Mouse (Mus musculus) liver, embryonic 11.5 days (tissue): ENCODE measurements around the gene Endou. TPM values are rescaled to one million over a fixed set of nuclear protein-coding genes. Genes with fewer than 3 reads are reported as not detected.

Experiments used
- ATAC-seq: fragments of 200-750 bp; cut with Nextera tagmentation; replicated peaks from 2 replicates; pipeline ENCODE4 v1.8.0; 2017; ENCODE audit warnings: moderate number of reproducible peaks, mild to moderate bottlenecking, moderate TSS enrichment, moderate library complexity; ENCODE audit not compliant: low FRiP score
- DNase-seq: peaks from one replicate; pipeline ENCODE4 v3.0.0-alpha.2; 2017; ENCODE audit warnings: low spot score
- H3K27ac ChIP-seq: fragments of 300-500 bp; sonication (generic); 2 replicates; pipeline ENCODE4 v1.5.1; 2014; ENCODE audit warnings: mild to moderate bottlenecking, low read depth, low read length, control low read depth
- H3K27me3 ChIP-seq: fragments of 300-500 bp; sonication (generic); replicated peaks from 2 replicates; pipeline ENCODE4 v1.6.1; 2014; ENCODE audit warnings: low read length, mixed read lengths; ENCODE audit not compliant: control insufficient read depth, insufficient read depth
- H3K36me3 ChIP-seq: fragments of 300-500 bp; sonication (generic); 2 replicates; pipeline ENCODE4 v1.6.1; 2014; ENCODE audit warnings: mild to moderate bottlenecking, low read length, moderate library complexity, mixed read lengths; ENCODE audit not compliant: control insufficient read depth, insufficient read depth
- H3K4me1 ChIP-seq: fragments of 300-500 bp; sonication (generic); replicated peaks from 2 replicates; pipeline ENCODE4 v1.6.1; 2014; ENCODE audit warnings: low read length, mixed read lengths; ENCODE audit not compliant: control insufficient read depth, insufficient read depth
- H3K4me2 ChIP-seq: fragments of 300-500 bp; sonication (generic); 2 replicates; pipeline ENCODE4 v1.6.1; 2014; ENCODE audit warnings: mild to moderate bottlenecking, control low read depth, moderate library complexity
- H3K4me3 ChIP-seq: fragments of 300-500 bp; sonication (generic); 2 replicates; pipeline ENCODE4 v1.5.1; 2014; ENCODE audit warnings: low read depth, low read length, control low read depth
- H3K9ac ChIP-seq: fragments of 300-500 bp; sonication (generic); 2 replicates; pipeline ENCODE4 v1.6.1; 2014; ENCODE audit warnings: low read depth, low read length, control low read depth
- H3K9me3 ChIP-seq: fragments of 300-500 bp; sonication (generic); 2 replicates; pipeline ENCODE4 v1.6.1; 2016; ENCODE audit warnings: low read length, inconsistent platforms, mixed read lengths; ENCODE audit not compliant: control insufficient read depth
- WGBS: fragments of 180-500 bp; shearing (Covaris S2); extraction: QIAGEN DNeasy Blood & Tissue Kit; methylation state at CpG from one replicate; pipeline ENCODE4 v1.1.7; 2014; 5-methylcytosine and 5-hydroxymethylcytosine counted together
- polyA plus RNA-seq: library from polyadenylated mRNA; unstranded; fragments of >200 nt; fragmentation: Nextera tagmentation; extraction: Ambion mirVana; gene quantifications from 2 replicates; pipeline ENCODE4 v1.2.1, GENCODE M21; 2014

Gene Endou
- not detected in 2 replicates for polyA plus RNA-seq

- Histone ChIP-seq H3K9ac (no peak within 1 kb of the TSS), H3K4me2 (no peak within 1 kb of the TSS), H3K36me3 (no peaks in the 10 kb centered on the region), H3K27ac (no peak within 1 kb of the TSS), H3K4me1 (no peaks in the 10 kb centered on the region), H3K27me3 (no peaks in the 10 kb centered on the region), H3K4me3 (no peak within 1 kb of the TSS), H3K9me3 (no peaks in the 10 kb centered on the region)
- no peak for DNase-seq
- 85% methylated on average over 8 of the region's 8 CpGs for WGBS
- ATAC-seq = no peak
Observed at GRCm38 (mm10) chr15:97731111-97731510, at the start of gene Endou. Gene Endou, minus strand, starts transcription at chr15:97731339.

- peaks cover 17% of the 10 kb centered on the region for H3K4me1 ChIP-seq
- 83% methylated on average over 12 of the region's 12 CpGs for WGBS
- no peak overlapping the region for H3K9ac ChIP-seq
- no peaks in the 10 kb centered on the region for H3K36me3 ChIP-seq
- H3K27ac ChIP-seq = no peak overlapping the region
- H3K4me2 ChIP-seq = no peak overlapping the region
- peaks cover 5% of the 10 kb centered on the region for H3K27me3 ChIP-seq
- H3K4me3 ChIP-seq = no peak overlapping the region
- DNase-seq = no peak
- no peak for ATAC-seq
- H3K9me3 ChIP-seq = no peaks in the 10 kb centered on the region
Observed at GRCm38 (mm10) chr15:97780611-97781031, 49.5 kb upstream of the Endou start.

GRCm38 (mm10) chr15:97779576-97779975 lies 48.4 kb upstream of the Endou start:
- no peak overlapping the region for H3K4me3 ChIP-seq
- H3K9ac ChIP-seq = no peak overlapping the region
- no peaks in the 10 kb centered on the region for H3K9me3 ChIP-seq
- peaks cover 12% of the 10 kb centered on the region for H3K4me1 ChIP-seq
- no peaks in the 10 kb centered on the region for H3K36me3 ChIP-seq
- H3K27ac ChIP-seq = no peak overlapping the region
- peaks cover 5% of the 10 kb centered on the region for H3K27me3 ChIP-seq
- no peak for DNase-seq
- ATAC-seq = no peak
- H3K4me2 ChIP-seq = no peak overlapping the region
- WGBS = 84% methylated on average over 1 of the region's 1 CpGs

GRCm38 (mm10) chr15:97778311-97779098 lies 47.4 kb upstream of the Endou start, which contains the start of gene Slc48a1:
Gene Slc48a1, plus strand, starts transcription at chr15:97778520.
- Histone ChIP-seq H3K9ac (no peak within 1 kb of the TSS), H3K27me3 (peaks cover 5% of the 10 kb centered on the region), H3K9me3 (no peaks in the 10 kb centered on the region), H3K27ac (0 out of 2 replicates have a peak within 1 kb of the TSS, but pooled peaks have one; percentile 6), H3K4me2 (no peak within 1 kb of the TSS), H3K4me1 (peaks cover 14% of the 10 kb centered on the region), H3K4me3 (no peak within 1 kb of the TSS), H3K36me3 (no peaks in the 10 kb centered on the region)
- 65% methylated on average over 8 of the region's 8 CpGs for WGBS
- ATAC-seq (no peak), DNase-seq (no peak)

- ATAC-seq (no peak), DNase-seq (no peak)
- peaks cover 13% of the 10 kb centered on the region for H3K4me1 ChIP-seq
- H3K9me3 ChIP-seq = no peaks in the 10 kb centered on the region
- no peaks in the 10 kb centered on the region for H3K36me3 ChIP-seq
- H3K27ac ChIP-seq = no peak overlapping the region
- no peak overlapping the region for H3K4me2 ChIP-seq
- H3K27me3 ChIP-seq = no peaks in the 10 kb centered on the region; the same call in 1 of the 2 replicates
- WGBS = 79% methylated on average over 6 of the region's 6 CpGs
- H3K4me3 ChIP-seq = no peak overlapping the region
- H3K9ac ChIP-seq = no peak overlapping the region
Observed at GRCm38 (mm10) chr15:97776919-97777318, 45.8 kb upstream of the Endou start.

- no peak for DNase-seq
- Histone ChIP-seq H3K36me3 (no peaks in the 10 kb centered on the region), H3K9me3 (no peaks in the 10 kb centered on the region), H3K4me3 (no peak overlapping the region), H3K9ac (no peak overlapping the region), H3K4me2 (no peak overlapping the region), H3K27ac (no peak overlapping the region), H3K4me1 (peaks cover 13% of the 10 kb centered on the region), H3K27me3 (no peaks in the 10 kb centered on the region; the same call in none of the 2 replicates)
- WGBS = 13% methylated on average over 8 of the region's 8 CpGs
- ATAC-seq = peak; percentile 46
Observed at GRCm38 (mm10) chr15:97776514-97776913, 45.4 kb upstream of the Endou start.

GRCm38 (mm10) chr15:97773961-97774370 lies 42.8 kb upstream of the Endou start:
- peak overlapping the region; percentile 47 for H3K27ac ChIP-seq
- WGBS = 53% methylated on average over 5 of the region's 5 CpGs
- H3K4me1 ChIP-seq = peaks cover 13% of the 10 kb centered on the region
- H3K9ac ChIP-seq = no peak overlapping the region
- no peaks in the 10 kb centered on the region for H3K9me3 ChIP-seq
- peaks cover 9% of the 10 kb centered on the region for H3K27me3 ChIP-seq
- H3K36me3 ChIP-seq = no peaks in the 10 kb centered on the region
- no peak overlapping the region for H3K4me2 ChIP-seq
- DNase-seq = no peak
- no peak; the same call in 1 of the 2 replicates for ATAC-seq
- H3K4me3 ChIP-seq = no peak overlapping the region

GRCm38 (mm10) chr15:97773108-97773507 lies 42.0 kb upstream of the Endou start:
- H3K36me3 ChIP-seq = no peaks in the 10 kb centered on the region
- 37% methylated on average over 5 of the region's 5 CpGs for WGBS
- H3K4me3 ChIP-seq = no peak overlapping the region
- H3K27ac ChIP-seq = peak overlapping the region; percentile 47
- no peak overlapping the region for H3K4me2 ChIP-seq
- DNase-seq (no peak), ATAC-seq (no peak)
- peaks cover 16% of the 10 kb centered on the region for H3K27me3 ChIP-seq
- H3K4me1 ChIP-seq = peaks cover 16% of the 10 kb centered on the region
- H3K9ac ChIP-seq = no peak overlapping the region
- no peaks in the 10 kb centered on the region for H3K9me3 ChIP-seq

- Histone ChIP-seq H3K9ac (no peak overlapping the region), H3K27me3 (peaks cover 42% of the 10 kb centered on the region), H3K4me2 (no peak overlapping the region), H3K36me3 (no peaks in the 10 kb centered on the region), H3K4me1 (peaks cover 27% of the 10 kb centered on the region), H3K4me3 (no peak overlapping the region), H3K9me3 (no peaks in the 10 kb centered on the region), H3K27ac (no peak overlapping the region)
- ATAC-seq (no peak), DNase-seq (no peak)
- WGBS = 84% methylated on average over 8 of the region's 8 CpGs
Observed at GRCm38 (mm10) chr15:97770280-97770679, 39.1 kb upstream of the Endou start.
